Mouse (Mus musculus): ENCODE measurements around the gene Gabbr2.

Gene Gabbr2

DNA sequence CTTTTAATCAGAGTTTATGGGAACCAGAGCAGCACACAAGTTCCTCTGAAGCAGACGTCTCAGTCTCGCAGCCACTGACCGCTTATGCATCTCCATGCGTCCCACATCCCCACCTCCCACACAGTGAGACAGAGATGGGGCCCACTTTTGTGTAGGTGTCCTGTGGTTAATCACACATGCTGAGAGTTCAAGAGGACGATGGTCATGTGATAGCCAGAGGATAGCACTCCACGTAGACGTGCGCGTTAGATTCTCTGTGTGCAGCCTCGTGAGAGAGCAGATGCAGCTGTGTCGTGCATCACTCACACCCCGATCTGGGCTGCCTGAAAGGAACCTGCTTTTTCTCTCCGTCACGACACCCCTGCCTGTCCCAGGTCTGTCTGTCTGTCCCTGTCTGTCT, 167.9 kb downstream of the Gabbr2 start:
- no peak for DNase-seq (ENCODE audit: low read depth)

- no peak for DNase-seq (ENCODE audit: low read depth)
Observed at GRCm38 (mm10) chr4:46821709-46822108, 170.0 kb downstream of the Gabbr2 start.

DNA sequence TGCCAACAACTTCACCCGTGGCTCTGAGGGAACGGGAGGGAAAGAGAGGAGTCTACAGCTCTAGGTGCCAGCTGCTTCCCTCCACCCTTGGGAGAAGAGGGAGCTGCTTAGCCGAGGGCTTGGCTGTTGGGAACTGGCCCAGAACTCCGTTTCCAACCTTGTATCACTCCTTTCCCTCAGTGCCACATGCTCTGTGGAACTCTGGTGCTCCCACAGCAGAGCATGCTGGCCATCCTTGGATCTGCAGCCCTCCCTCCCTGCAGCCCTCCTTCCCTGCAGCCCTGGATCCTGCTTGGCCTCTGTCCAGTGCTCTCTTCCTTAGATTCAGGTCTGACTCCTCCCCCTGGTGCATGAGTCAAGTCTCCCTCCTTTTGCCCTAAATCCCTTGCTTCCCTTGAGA, 176.7 kb downstream of the Gabbr2 start:
- no peak for DNase-seq (ENCODE audit: low read depth)

DNA sequence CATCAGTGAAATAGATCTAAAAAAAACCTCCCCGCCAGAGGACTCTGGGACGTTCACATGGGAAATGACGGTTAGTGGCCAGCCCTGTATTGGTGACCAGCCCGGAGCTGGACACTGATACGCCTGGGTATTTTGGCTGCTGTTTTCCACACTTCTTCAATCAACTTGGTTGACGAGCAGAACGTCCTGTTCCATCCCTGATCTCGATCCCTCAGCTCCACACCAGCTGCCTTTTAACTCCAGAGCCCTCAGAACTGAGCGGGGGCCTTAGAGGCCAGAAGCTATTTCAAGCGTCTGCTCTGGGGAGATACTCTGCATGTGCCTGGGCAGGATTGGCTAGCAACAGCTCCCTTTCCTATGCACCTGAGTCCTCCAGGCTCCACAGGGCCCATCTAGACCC, 177.4 kb downstream of the Gabbr2 start:
- no peak for DNase-seq (ENCODE audit: low read depth)

DNA sequence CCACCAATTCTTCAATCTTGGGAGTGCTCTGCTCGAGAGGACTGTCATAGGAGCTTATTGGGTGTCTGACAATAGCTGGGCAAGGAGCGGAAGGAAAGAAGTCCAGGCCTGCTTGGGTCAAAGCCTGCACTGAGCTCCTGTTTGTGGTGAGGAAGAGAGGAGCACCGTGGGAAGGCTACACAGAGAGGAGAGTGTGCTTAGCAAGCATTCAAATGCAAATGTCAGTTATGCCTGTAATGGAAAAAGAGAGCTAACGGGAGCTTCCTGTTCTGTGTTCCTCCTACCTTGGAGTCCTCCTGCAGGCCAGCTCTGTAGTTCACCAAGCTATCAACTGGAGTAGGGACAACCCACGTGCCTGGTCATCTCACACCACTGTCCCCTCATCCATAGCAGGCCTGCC, 180.5 kb downstream of the Gabbr2 start:
- DNase-seq (ENCODE audit: low read depth) = no peak

- no peak for DNase-seq (ENCODE audit: low read depth)
Observed at GRCm38 (mm10) chr4:46806876-46807275, 184.8 kb downstream of the Gabbr2 start.

- DNase-seq (ENCODE audit: low read depth) = no peak
Observed at GRCm38 (mm10) chr4:46805910-46806309, 185.8 kb downstream of the Gabbr2 start.

- DNase-seq (ENCODE audit: low read depth) = no peak
Observed at GRCm38 (mm10) chr4:46802386-46802785, 189.3 kb downstream of the Gabbr2 start.

GRCm38 (mm10) chr4:46799904-46800303, 191.8 kb downstream of the Gabbr2 start:
- no peak for DNase-seq (ENCODE audit: low read depth)

- DNase-seq (ENCODE audit: low read depth) = no peak
Observed at GRCm38 (mm10) chr4:46795707-46796106, 196.0 kb downstream of the Gabbr2 start.

GRCm38 (mm10) chr4:46794583-46794982, 197.1 kb downstream of the Gabbr2 start:
- DNase-seq (ENCODE audit: low read depth) = no peak

GRCm38 (mm10) chr4:46792280-46793026, 199.2 kb downstream of the Gabbr2 start:
- DNase-seq (ENCODE audit: low read depth) = no peak

- DNase-seq (ENCODE audit: low read depth) = no peak
Observed at GRCm38 (mm10) chr4:46791268-46791951, 200.3 kb downstream of the Gabbr2 start.

- no peak for DNase-seq (ENCODE audit: low read depth)
Observed at GRCm38 (mm10) chr4:46790609-46791267, 200.9 kb downstream of the Gabbr2 start.

- DNase-seq (ENCODE audit: low read depth) = no peak
Observed at GRCm38 (mm10) chr4:46784430-46785049, 207.1 kb downstream of the Gabbr2 start.

GRCm38 (mm10) chr4:46781109-46781508, 210.6 kb downstream of the Gabbr2 start:
- DNase-seq (ENCODE audit: low read depth) = no peak

- no peak for DNase-seq (ENCODE audit: low read depth)
Observed at GRCm38 (mm10) chr4:46775959-46776358, 215.7 kb downstream of the Gabbr2 start.

DNA sequence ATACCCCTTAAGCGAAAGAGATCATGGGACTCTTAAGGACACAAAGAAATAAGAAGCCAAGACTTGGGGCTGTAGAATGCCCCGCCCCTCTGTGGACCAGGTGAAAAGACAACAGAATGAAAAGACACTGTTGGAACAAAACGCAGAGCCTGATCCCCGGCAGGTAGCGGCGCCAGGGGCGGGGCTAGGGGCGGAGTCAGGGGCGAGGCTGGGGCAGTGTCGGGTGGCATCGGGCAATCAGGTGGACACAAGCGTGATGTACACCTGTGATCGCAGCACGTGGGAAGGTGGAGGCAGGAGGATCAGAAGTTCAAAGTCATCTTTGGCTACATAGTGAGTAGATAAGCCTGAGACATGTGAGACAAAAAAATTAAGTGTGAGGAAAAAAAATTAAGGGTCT, 217.0 kb downstream of the Gabbr2 start:
- no peak for DNase-seq (ENCODE audit: low read depth)

GRCm38 (mm10) chr4:46773243-46773642, 218.4 kb downstream of the Gabbr2 start:
- no peak for DNase-seq (ENCODE audit: low read depth)

DNA sequence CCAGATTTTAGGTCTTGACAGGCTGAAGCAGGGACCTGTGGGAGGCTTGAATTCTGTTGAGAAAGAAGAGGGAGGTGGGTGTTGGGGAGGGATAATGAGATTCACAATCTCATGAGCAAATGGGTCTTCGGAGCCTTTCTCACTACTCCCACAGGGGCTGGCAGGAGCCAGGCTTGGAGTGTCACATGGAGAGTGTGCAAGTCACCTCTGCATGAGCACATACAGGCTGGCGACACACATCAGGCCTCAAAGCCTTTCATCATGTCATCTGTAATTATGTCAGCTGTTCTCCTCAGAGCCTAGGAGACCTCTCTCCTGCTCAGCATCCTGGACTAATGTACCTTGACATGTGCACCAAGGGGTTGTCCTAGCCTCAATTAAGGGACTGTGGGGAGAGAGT, 219.1 kb downstream of the Gabbr2 start:
- DNase-seq (ENCODE audit: low read depth) = no peak

GRCm38 (mm10) chr4:46771116-46771515, 220.6 kb downstream of the Gabbr2 start:
- DNase-seq (ENCODE audit: low read depth) = no peak

GRCm38 (mm10) chr4:46770635-46771034, 221.0 kb downstream of the Gabbr2 start:
- no peak for DNase-seq (ENCODE audit: low read depth)

DNA sequence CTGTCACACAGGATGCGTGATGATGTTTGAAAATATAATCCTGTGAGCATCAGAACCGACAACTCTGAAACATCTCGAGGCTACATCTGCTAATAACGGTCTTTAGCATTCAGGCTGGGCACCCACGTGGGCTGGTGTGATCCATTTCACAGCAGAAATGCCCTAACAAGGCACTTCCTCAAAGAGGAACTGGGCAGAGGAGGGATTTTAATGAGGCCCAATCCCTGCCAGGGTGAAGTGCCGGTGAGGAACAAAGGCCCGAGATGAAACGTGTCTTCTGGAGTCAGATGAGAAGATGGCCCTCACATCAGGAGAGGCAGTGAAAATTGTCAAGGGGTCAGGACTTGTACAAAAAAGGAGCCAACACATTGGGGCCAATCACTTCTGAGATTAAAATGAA, 221.6 kb downstream of the Gabbr2 start:
- no peak for DNase-seq (ENCODE audit: low read depth)
